Mouse (Mus musculus) adrenal gland, postnatal 4 days (tissue): ENCODE results near the gene Wtip. TPM values are rescaled to one million over a fixed set of nuclear protein-coding genes. Genes with fewer than 3 reads are reported as not detected.
"Not testable (repeated sequence)": the region's sequence is repeated elsewhere in the genome, so short reads cannot be mapped to it uniquely, and the experiment has no call there.

Source experiments
- DNase-seq, 2 experiments: peaks; one replicate each; pipeline ENCODE4 v3.0.0; 2021 to 2022; ENCODE audit warnings: low spot score in 2 of 2, mixed read lengths in 2 of 2
- long read RNA-seq, 2 experiments: library from polyadenylated mRNA; stranded (forward); transcript quantifications; one replicate each; pipeline ENCODE4 v2.0.0; 2021
- total RNA-seq, 2 experiments: library from RNA; stranded (reverse); gene quantifications; 2 replicates each; pipeline ENCODE4 v1.2.3; 2021

Gene Wtip
- total RNA-seq: 10 to 100 TPM; 40.7 to 43.5 TPM
- long read RNA-seq, experiment 1, transcript Wtip-201 (8 exons, 1,962 nt): major isoform, 44 of 52 reads
- long read RNA-seq, experiment 1, partial matches to known transcripts: 0 of 52 reads
- long read RNA-seq, experiment 1, other reads (novel, unspliced or antisense): 8 of 52 reads
- long read RNA-seq, experiment 2, transcript Wtip-203 (7 exons, 968 nt): minor isoform, 7 of 129 reads
- long read RNA-seq, experiment 2, transcript Wtip-201 (8 exons, 1,962 nt): major isoform, 88 of 129 reads
- long read RNA-seq, experiment 2, partial matches to known transcripts: 3 of 129 reads
- long read RNA-seq, experiment 2, other reads (novel, unspliced or antisense): 31 of 129 reads

- DNase-seq: peak; percentile 59 to 67
Measured at GRCm38 (mm10) chr7:34133117-34133762, at the start of gene Wtip. TSS of gene Wtip (minus strand) at chr7:34133268.

- not testable (repeated sequence) for DNase-seq
Measured at GRCm38 (mm10) chr7:34176241-34176640, 43.2 kb upstream of the Wtip start.

GRCm38 (mm10) chr7:34172251-34172650, 39.2 kb upstream of the Wtip start:
- DNase-seq: no peak

GRCm38 (mm10) chr7:34169454-34169853, 36.4 kb upstream of the Wtip start, which contains the start of gene Uba2:
TSS of gene Uba2 (minus strand) at chr7:34169599.
- DNase-seq: no peak

- DNase-seq: peak; percentile 82 to 89
Measured at GRCm38 (mm10) chr7:34168470-34169251, 35.6 kb upstream of the Wtip start.

- DNase-seq: no peak
Measured at GRCm38 (mm10) chr7:34167766-34168469, 34.9 kb upstream of the Wtip start.

- DNase-seq: no peak
Measured at GRCm38 (mm10) chr7:34166850-34167249, 33.8 kb upstream of the Wtip start.

- no peak for DNase-seq
Measured at GRCm38 (mm10) chr7:34165999-34166398, 32.9 kb upstream of the Wtip start.

- DNase-seq: no peak
Measured at GRCm38 (mm10) chr7:34164671-34165070, 31.6 kb upstream of the Wtip start.

- no peak for DNase-seq
Measured at GRCm38 (mm10) chr7:34159167-34159566, 26.1 kb upstream of the Wtip start.

- no peak for DNase-seq
Measured at GRCm38 (mm10) chr7:34157994-34158393, 24.9 kb upstream of the Wtip start.

GRCm38 (mm10) chr7:34147193-34147592, 14.1 kb upstream of the Wtip start:
- no peak for DNase-seq

- no peak for DNase-seq
Measured at GRCm38 (mm10) chr7:34141123-34141522, 8.1 kb upstream of the Wtip start.

GRCm38 (mm10) chr7:34139493-34139892, 6.4 kb upstream of the Wtip start:
- no peak for DNase-seq

GRCm38 (mm10) chr7:34134336-34134735, 1.3 kb upstream of the Wtip start:
- DNase-seq: no peak

- DNase-seq: peak in 1 of 2 experiments; percentile 26
Measured at GRCm38 (mm10) chr7:34132355-34133079, 551 bp downstream of the Wtip start.

GRCm38 (mm10) chr7:34131959-34132354, 1.1 kb downstream of the Wtip start:
- DNase-seq: no peak

- no peak for DNase-seq
Measured at GRCm38 (mm10) chr7:34131118-34131517, 1.9 kb downstream of the Wtip start.

GRCm38 (mm10) chr7:34126291-34126690, 6.8 kb downstream of the Wtip start:
- no peak for DNase-seq

GRCm38 (mm10) chr7:34125346-34125745, 7.7 kb downstream of the Wtip start:
- DNase-seq: no peak
